Mouse (Mus musculus) ES-Bruce4 (cell line): Measurements from ENCODE around the gene Fes.

Experiments
- CTCF ChIP-seq: IDR thresholded peaks from one replicate; pipeline ENCODE4 v1.8.1; 2011; ENCODE audit warnings: low read depth, low read length
- EP300 ChIP-seq: IDR thresholded peaks from 2 replicates; pipeline ENCODE4 v1.6.1; 2011; ENCODE audit warnings: low read depth, low read length; ENCODE audit not compliant: insufficient read depth
- POLR2A ChIP-seq: IDR thresholded peaks from one replicate; pipeline ENCODE4 v1.8.1; 2011; ENCODE audit warnings: low read length; ENCODE audit not compliant: insufficient read depth

DNA sequence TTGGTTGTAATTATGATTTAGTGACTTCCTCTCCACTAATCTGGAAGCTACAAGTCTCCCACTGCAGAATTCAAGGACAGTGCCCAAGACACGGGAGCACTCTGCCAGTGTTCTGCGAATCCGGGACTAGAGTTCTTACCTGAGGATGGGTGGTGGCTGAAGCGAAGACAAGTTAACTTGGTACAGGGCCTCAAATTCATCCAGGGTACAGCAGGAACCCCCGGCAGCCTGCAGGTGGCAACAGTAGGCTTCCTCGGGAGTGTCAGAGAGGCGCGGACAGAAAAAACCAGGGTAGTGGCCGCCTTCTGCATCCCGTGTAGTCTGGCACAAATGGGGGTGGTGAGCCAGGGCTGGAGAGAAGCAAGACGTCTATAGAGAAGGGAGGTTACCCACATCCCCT, 47.0 kb downstream of the Fes start, which contains the start of gene Unc45a:
- TF ChIP-seq POLR2A = no peak
- TF ChIP-seq CTCF = peak; percentile 67
- no peak for TF ChIP-seq EP300
